Mouse (Mus musculus) effector memory CD4-positive, alpha-beta T cell, adult 7 months (primary cell): ENCODE measurements around the gene Gtf2e1. TPM values are rescaled to one million over a fixed set of nuclear protein-coding genes. Genes with fewer than 3 reads are reported as not detected.

ENCODE experiments used
- polyA plus RNA-seq: library from polyadenylated mRNA; unstranded; fragments of 100-300 nt; shearing (Covaris generic); gene quantifications from one replicate; pipeline ENCODE4 v1.2.1, GENCODE M21; 2017

The Gtf2e1 gene
- 14.3 TPM for polyA plus RNA-seq

GRCm38 (mm10) chr16:37539611-37540580, at the start of gene Gtf2e1, which contains the start of gene Rabl3:
Gene Gtf2e1, minus strand, starts transcription at chr16:37539789.
Gene Rabl3, plus strand, starts transcription at chr16:37539885.

GRCm38 (mm10) chr16:37579994-37580393, 40.4 kb upstream of the Gtf2e1 start, which contains the start of gene Hgd:
Gene Hgd, plus strand, starts transcription at chr16:37580153.

Other genes starting within 250 kb of the Gtf2e1 start
- gene Stxbp5l, start 154.8 kb downstream of the Gtf2e1 start, polyA plus RNA-seq: not detected
- gene Rabl3, start 96 bp upstream of the Gtf2e1 start, polyA plus RNA-seq: 9.5 TPM
- gene Hgd, start 40.4 kb upstream of the Gtf2e1 start, polyA plus RNA-seq: 0.59 TPM
- gene Ndufb4, start 114.7 kb upstream of the Gtf2e1 start, polyA plus RNA-seq: 33.9 TPM
- gene Fstl1, start 237.1 kb upstream of the Gtf2e1 start, polyA plus RNA-seq: 0.30 TPM